Mouse (Mus musculus) kidney, embryonic 14.5 days (tissue): Measurements from ENCODE around the gene Tab1. TPM values are rescaled to one million over a fixed set of nuclear protein-coding genes. Genes with fewer than 3 reads are reported as not detected.

Experiments
- ATAC-seq: fragments of 200-750 bp; cut with Nextera tagmentation; 2 replicates; pipeline ENCODE4 v1.8.0; 2017; ENCODE audit warnings: moderate number of reproducible peaks, mild to moderate bottlenecking, moderate TSS enrichment, moderate library complexity; ENCODE audit not compliant: low FRiP score, low TSS enrichment
- H3K27ac ChIP-seq: fragments of 300-500 bp; sonication (generic); 2 replicates; pipeline ENCODE4 v1.5.1; 2014; ENCODE audit warnings: low read depth, mild to moderate bottlenecking, low read length, moderate library complexity, mixed read lengths
- H3K27me3 ChIP-seq: fragments of 300-500 bp; sonication (generic); 2 replicates; pipeline ENCODE4 v1.6.1; 2014; ENCODE audit warnings: mild to moderate bottlenecking, low read length; ENCODE audit not compliant: control insufficient read depth, insufficient read depth
- H3K36me3 ChIP-seq: fragments of 300-500 bp; sonication (generic); 2 replicates; pipeline ENCODE4 v1.6.1; 2014; ENCODE audit warnings: low read length, mixed read lengths; ENCODE audit not compliant: control insufficient read depth, insufficient read depth
- H3K4me1 ChIP-seq: fragments of 300-500 bp; sonication (generic); 2 replicates; pipeline ENCODE4 v1.6.1; 2014; ENCODE audit warnings: low read length, mixed read lengths; ENCODE audit not compliant: control insufficient read depth, insufficient read depth
- H3K4me2 ChIP-seq: fragments of 300-500 bp; sonication (generic); replicated peaks from 2 replicates; pipeline ENCODE4 v1.6.1; 2014; ENCODE audit warnings: low read depth, mild to moderate bottlenecking, low read length
- H3K4me3 ChIP-seq: fragments of 300-500 bp; sonication (generic); 2 replicates; pipeline ENCODE4 v1.5.1; 2014; ENCODE audit warnings: mild to moderate bottlenecking, low read length
- H3K9ac ChIP-seq: fragments of 300-500 bp; sonication (generic); 2 replicates; pipeline ENCODE4 v1.6.1; 2014; ENCODE audit warnings: low read depth, mild to moderate bottlenecking, low read length, moderate library complexity
- H3K9me3 ChIP-seq: fragments of 300-500 bp; sonication (generic); 2 replicates; pipeline ENCODE4 v1.6.1; 2016; ENCODE audit warnings: low read length; ENCODE audit not compliant: control insufficient read depth
- WGBS: fragments of 180-500 bp; shearing (Covaris S2); extraction: QIAGEN DNeasy Blood & Tissue Kit; methylation state at CpG from one replicate; pipeline ENCODE4 v1.1.7; 2014; 5-methylcytosine and 5-hydroxymethylcytosine counted together
- polyA plus RNA-seq: library from polyadenylated mRNA; unstranded; fragments of >200 nt; fragmentation: Nextera tagmentation; extraction: Ambion mirVana; gene quantifications from 2 replicates; pipeline ENCODE4 v1.2.1, GENCODE M21; 2014

Gene Tab1
- polyA plus RNA-seq, 1 experiment from 2014 or later = 35.2 TPM

DNA sequence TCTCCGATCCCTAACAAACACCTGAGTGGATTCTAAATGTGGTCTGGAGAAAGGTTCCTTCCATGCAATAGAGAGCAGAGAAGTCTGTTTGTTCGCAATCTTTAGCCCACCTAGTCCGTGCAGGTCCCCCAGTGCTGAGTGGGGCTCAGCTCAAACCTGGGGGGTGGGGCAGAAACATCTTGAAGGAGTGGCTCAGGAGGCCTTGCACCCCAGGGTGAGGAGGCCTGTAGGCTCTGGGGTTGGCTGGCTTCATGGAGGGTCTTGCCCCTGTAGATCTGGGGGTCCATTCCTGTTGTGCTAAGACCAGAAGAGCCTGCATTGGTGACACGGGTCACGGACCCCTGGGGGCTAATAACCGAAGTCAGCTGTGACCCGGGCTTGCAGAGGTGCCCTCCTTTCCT, 40.9 kb upstream of the Tab1 start:
- Histone ChIP-seq H3K4me3 (peak overlapping the region; percentile 69; the same call in 1 of the 2 replicates), H3K27me3 (peaks cover 39% of the 10 kb centered on the region), H3K9me3 (no peaks in the 10 kb centered on the region), H3K36me3 (no peaks in the 10 kb centered on the region), H3K9ac (no peak overlapping the region; the same call in 1 of the 2 replicates), H3K27ac (no peak overlapping the region), H3K4me2 (peak overlapping the region; percentile 95; the same call in 1 of the 2 replicates), H3K4me1 (no peaks in the 10 kb centered on the region; the same call in 1 of the 2 replicates)
- ATAC-seq = no peak
- WGBS = 10% methylated on average over 7 of the region's 7 CpGs

DNA sequence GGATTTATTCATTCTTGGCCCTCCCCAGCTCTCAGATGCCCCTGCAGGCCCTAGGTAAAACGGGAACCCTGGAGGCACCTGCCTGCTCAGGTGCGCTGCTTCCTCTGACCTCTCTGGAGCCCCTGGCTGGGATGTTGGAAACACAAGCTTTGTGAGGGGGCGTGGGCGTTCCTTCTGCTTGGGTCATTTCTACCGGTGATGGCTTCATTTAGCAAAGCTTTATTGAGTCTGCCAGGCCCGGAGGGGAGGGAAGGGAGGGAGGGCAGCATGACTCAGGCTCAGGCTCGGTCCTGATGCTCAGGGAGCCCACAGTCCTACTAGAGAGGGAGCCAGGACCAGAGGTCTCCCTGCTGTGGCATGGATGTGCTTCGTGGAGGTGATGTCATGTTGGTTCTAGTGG, 40.3 kb upstream of the Tab1 start:
- no peak overlapping the region for H3K4me3 ChIP-seq
- H3K4me1 ChIP-seq = no peaks in the 10 kb centered on the region; the same call in 1 of the 2 replicates
- no peak overlapping the region for H3K9ac ChIP-seq
- no peak for ATAC-seq
- H3K27me3 ChIP-seq = peaks cover 39% of the 10 kb centered on the region
- H3K9me3 ChIP-seq = no peaks in the 10 kb centered on the region
- WGBS = 6% methylated on average over 8 of the region's 8 CpGs
- H3K27ac ChIP-seq = no peak overlapping the region
- no peak overlapping the region for H3K4me2 ChIP-seq
- H3K36me3 ChIP-seq = no peaks in the 10 kb centered on the region

- Histone ChIP-seq H3K4me2 (no peak overlapping the region), H3K27me3 (peaks cover 38% of the 10 kb centered on the region), H3K9ac (no peak overlapping the region), H3K4me3 (no peak overlapping the region), H3K9me3 (no peaks in the 10 kb centered on the region), H3K27ac (no peak overlapping the region), H3K4me1 (no peaks in the 10 kb centered on the region; the same call in 1 of the 2 replicates), H3K36me3 (no peaks in the 10 kb centered on the region)
- no peak for ATAC-seq
- WGBS = 90% methylated on average over 13 of the region's 13 CpGs
Measured at GRCm38 (mm10) chr15:80094201-80094600, 38.7 kb upstream of the Tab1 start.

DNA sequence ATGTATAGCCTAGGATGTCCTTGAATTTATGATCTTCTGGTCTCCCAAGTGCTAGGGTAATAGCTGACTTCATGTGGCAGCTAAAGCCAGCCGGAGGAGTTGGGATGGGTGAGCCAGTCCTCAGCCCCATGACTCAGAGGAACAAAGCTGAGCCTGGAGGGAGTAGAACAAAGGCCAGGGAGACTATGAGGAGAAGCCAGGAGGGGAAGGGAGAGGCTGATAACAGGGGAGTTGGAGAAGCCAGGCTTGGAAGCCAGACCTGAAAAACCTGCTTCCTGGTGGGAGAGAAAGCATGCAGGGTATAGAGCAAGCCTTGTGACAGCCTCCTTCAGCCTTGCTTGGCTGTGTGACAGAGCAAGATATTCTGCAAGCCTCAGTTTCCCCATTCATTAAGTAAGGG, 37.3 kb upstream of the Tab1 start:
- no peaks in the 10 kb centered on the region; the same call in 1 of the 2 replicates for H3K4me1 ChIP-seq
- H3K9me3 ChIP-seq = no peaks in the 10 kb centered on the region
- H3K4me2 ChIP-seq = no peak overlapping the region
- H3K4me3 ChIP-seq = no peak overlapping the region
- no peak for ATAC-seq
- H3K27ac ChIP-seq = no peak overlapping the region
- peaks cover 28% of the 10 kb centered on the region for H3K27me3 ChIP-seq
- no peak overlapping the region for H3K9ac ChIP-seq
- no peaks in the 10 kb centered on the region for H3K36me3 ChIP-seq
- WGBS = 52% methylated on average over 1 of the region's 1 CpGs

DNA sequence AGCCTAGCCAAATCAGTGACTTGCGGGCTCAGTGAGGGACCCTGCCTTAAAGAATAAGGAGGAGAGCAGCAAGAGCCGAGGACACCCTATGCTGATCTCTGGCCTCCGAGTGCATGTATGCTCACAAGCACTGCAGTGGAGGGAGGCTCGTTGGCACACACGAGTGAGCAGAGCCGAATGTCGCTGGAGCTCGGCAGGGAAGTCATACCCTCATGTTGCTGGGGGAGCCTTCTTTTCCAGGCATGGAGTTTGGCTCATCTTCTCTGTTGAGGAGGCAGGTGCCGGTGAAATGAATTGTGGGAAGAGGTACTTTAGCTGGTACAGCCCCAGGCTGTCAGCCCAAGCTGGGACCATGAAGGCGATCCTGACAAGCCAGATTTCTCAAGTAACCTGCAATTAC, 36.5 kb upstream of the Tab1 start:
- no peaks in the 10 kb centered on the region for H3K36me3 ChIP-seq
- H3K9me3 ChIP-seq = no peaks in the 10 kb centered on the region
- H3K4me3 ChIP-seq = no peak overlapping the region
- ATAC-seq = no peak
- no peak overlapping the region for H3K9ac ChIP-seq
- no peaks in the 10 kb centered on the region for H3K4me1 ChIP-seq
- H3K4me2 ChIP-seq = no peak overlapping the region
- no peak overlapping the region for H3K27ac ChIP-seq
- 65% methylated on average over 10 of the region's 10 CpGs for WGBS
- H3K27me3 ChIP-seq = peaks cover 20% of the 10 kb centered on the region

GRCm38 (mm10) chr15:80096946-80097881, 35.7 kb upstream of the Tab1 start:
- H3K4me2 ChIP-seq = no peak overlapping the region
- H3K27me3 ChIP-seq = peaks cover 12% of the 10 kb centered on the region; the same call in 1 of the 2 replicates
- H3K4me1 ChIP-seq = no peaks in the 10 kb centered on the region
- no peak; the same call in 1 of the 2 replicates for ATAC-seq
- no peak overlapping the region for H3K9ac ChIP-seq
- no peak overlapping the region for H3K27ac ChIP-seq
- H3K4me3 ChIP-seq = no peak overlapping the region
- 25% methylated on average over 20 of the region's 20 CpGs for WGBS
- no peaks in the 10 kb centered on the region for H3K9me3 ChIP-seq
- no peaks in the 10 kb centered on the region for H3K36me3 ChIP-seq

DNA sequence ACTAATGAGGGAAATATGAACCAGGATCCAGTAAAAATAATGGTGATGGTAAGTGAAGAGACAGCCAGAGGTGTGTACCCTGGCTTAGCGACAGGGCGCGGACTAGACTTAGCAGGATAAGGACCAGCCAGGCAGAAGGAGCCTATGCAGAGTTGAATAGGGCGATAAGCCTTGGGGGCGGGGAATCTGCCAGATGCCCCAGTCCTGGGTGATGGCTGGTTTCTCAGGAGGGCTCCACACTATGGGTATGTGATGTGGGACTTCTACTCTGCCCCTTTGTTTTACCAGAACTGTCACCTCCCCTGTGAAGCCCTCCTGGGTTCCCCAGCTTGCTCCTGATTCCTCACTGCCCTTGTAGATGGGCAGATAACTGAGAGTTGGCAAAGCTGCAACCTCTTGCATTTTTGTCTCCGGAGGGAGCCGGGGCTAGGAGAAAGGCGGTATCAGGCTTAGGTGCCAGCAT, 34.9 kb upstream of the Tab1 start:
- no peak overlapping the region for H3K27ac ChIP-seq
- 0 out of 2 replicates have a peak, but pooled peaks have one; percentile 40 for ATAC-seq
- H3K9ac ChIP-seq = no peak overlapping the region
- no peak overlapping the region for H3K4me3 ChIP-seq
- no peaks in the 10 kb centered on the region for H3K36me3 ChIP-seq
- 46% methylated on average over 8 of the region's 8 CpGs for WGBS
- no peaks in the 10 kb centered on the region for H3K9me3 ChIP-seq
- H3K27me3 ChIP-seq = peaks cover 6% of the 10 kb centered on the region; the same call in 1 of the 2 replicates
- no peaks in the 10 kb centered on the region for H3K4me1 ChIP-seq
- H3K4me2 ChIP-seq = no peak overlapping the region

- no peaks in the 10 kb centered on the region for H3K9me3 ChIP-seq
- H3K27ac ChIP-seq = no peak overlapping the region
- no peaks in the 10 kb centered on the region for H3K4me1 ChIP-seq
- H3K27me3 ChIP-seq = no peaks in the 10 kb centered on the region
- WGBS = 34% methylated on average over 9 of the region's 9 CpGs
- no peak overlapping the region for H3K4me2 ChIP-seq
- ATAC-seq = 0 out of 2 replicates have a peak, but pooled peaks have one; percentile 40
- no peaks in the 10 kb centered on the region for H3K36me3 ChIP-seq
- H3K9ac ChIP-seq = no peak overlapping the region
- H3K4me3 ChIP-seq = no peak overlapping the region
Measured at GRCm38 (mm10) chr15:80098809-80099208, 34.1 kb upstream of the Tab1 start.

DNA sequence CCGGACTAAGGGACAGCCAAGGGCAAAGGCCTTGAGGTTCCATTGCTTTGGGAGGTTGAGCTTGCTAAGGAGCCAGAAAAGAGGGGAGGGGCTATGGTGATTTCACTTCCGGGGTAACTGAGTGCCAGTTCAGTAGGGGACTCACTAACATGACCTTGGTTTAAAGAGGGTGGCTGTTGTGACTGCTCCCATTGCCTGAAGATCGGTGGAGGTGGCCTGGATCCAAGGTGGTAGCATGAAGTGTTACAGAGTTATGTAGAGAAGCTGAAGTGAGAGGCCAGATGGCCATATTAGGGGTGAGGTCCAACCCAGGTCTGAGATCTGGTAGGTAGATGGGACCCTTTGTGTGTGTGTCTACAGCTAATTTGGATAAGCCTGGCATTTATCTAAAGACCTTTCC, 33.5 kb upstream of the Tab1 start:
- ATAC-seq = no peak
- Histone ChIP-seq H3K4me3 (no peak overlapping the region), H3K27ac (no peak overlapping the region), H3K4me2 (no peak overlapping the region), H3K9ac (no peak overlapping the region), H3K36me3 (no peaks in the 10 kb centered on the region), H3K27me3 (no peaks in the 10 kb centered on the region), H3K4me1 (no peaks in the 10 kb centered on the region), H3K9me3 (no peaks in the 10 kb centered on the region)
- WGBS = 73% methylated on average over 3 of the region's 3 CpGs
